Mouse (Mus musculus): Measurements from ENCODE around the gene Gna13.

Gene Gna13

DNA sequence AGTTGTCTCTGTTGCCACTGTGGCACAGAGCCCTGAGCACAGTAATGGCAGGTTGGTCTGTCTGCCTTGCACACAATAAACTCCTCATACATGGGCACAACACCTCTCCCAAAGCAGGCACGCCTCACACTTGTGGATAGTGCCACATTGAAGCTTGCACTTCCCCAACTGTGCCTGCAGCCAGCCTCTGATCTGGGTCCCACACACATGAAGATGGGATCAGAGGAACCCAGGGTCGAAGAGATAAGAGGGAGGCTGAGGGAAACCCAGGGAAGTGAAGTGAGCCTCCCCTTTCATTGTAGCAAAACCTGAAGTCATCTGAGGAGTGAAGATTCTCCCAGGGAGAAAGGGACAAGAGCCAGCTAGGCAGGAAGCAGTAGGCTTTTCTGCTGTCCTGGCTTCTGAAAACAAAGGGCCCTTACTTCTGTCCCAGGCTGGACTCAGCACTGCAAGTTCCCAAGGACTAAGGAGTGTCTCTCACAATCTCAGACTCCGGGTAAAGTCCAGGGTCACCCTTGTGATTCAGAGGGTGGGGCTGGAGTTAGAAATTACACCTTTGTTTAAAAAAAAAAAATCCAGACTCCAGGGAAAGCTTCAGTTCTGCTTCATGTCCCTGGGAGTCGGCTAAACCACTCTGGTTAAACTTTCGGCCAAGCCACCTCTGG, 12.8 kb upstream of the Gna13 start:
- DNase-seq (ENCODE audit: extremely low spot score, low spot score): no peak

DNA sequence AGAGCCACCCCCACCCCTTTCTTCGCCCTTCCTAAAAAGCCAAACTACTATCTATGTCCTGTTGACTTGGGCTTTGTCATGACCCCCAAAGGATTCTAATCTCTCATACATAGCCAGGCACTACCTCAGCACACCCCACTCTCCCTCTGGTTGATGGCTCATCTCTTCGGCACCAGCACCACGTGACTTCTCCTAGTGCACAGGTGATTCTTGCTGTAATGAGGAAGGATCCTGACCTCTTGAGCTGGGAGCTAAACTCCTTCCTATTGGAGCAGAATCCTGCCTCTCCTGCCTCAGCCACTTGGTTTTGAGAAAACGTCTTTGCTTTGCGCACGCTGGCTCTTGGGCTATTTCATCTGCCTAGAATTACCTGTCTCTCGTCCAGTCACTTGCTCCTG, 12.3 kb upstream of the Gna13 start:
- DNase-seq (ENCODE audit: extremely low spot score, low spot score): no peak

DNA sequence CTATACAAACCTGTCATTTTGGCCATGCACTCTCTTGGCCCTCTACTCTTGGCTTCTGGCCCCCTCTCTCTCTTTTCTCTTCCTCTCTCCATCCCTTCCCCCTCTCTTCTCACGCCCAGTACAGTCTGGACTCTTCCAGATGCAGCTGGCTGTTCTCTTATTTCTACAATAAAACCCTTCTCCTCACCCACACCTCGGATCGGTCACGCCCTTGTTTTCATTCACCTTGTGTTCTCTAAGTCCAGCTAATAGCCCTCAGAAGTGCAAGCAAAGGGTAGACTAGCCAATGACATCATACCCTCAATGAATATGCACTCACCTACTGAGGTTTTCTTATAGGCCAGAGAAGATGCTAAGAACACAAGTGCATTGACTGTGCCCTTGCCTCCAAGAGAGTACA, 11.1 kb upstream of the Gna13 start:
- no peak for DNase-seq (ENCODE audit: extremely low spot score, low spot score)

DNA sequence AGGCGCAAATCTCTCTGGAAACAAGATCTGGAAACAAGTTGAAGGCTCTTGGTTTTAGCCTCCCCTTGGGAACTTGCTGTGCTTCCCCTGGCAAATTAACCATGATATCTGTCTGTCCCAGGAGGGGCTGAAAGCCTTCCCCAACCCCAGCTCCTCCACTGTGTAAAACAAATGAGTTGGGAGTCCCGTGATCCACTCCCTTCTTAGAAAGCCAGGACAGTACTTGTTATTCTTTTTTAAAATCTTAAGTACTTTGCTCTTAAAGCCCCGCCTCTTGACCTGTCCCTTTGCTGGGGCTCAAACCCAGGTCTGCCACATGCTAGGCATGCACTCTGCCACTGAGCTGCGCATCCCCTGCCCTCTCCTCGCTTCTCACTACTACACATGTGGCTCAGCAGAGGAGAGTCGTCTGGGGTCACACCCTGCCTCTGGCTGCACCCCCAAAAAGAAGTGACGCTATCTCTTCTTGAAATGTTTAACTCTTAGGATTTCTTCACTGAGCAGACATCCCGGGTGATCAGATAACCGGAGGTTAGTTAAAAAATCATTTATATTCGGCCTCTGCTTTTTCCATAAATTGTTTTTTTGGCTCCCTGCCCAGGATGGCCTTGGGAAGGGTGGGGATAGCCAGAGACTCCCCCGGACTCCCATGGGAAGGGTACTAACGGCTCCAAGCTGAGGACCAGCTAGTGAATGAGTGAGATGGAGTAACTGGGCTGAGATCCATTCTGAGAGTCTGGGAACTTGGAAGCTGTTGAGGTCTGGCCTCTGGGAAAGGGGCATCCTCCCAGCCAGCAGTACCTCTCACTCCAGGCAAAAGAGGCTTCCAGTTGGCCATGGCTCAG, 9.0 kb upstream of the Gna13 start:
- no peak for DNase-seq (ENCODE audit: extremely low spot score, low spot score)

DNA sequence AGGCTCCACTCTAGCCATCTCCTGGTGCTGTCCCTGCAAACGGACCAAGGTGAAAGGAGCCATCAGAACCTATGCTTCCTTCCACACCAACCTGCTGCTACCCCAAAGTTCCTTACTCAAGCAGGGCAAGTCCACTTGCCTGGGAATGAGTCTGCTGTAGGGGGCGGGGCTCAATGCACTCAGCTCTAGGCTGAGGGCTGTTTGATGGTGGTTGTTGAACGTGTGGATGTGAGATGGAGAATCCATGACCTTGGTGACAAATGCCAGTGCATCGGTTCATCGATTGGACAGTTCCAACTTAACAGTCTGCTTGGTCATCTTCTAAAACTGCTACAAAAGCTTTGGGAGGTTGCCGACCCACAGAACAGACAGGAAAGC, 8.4 kb upstream of the Gna13 start:
- DNase-seq (ENCODE audit: extremely low spot score, low spot score): no peak

DNA sequence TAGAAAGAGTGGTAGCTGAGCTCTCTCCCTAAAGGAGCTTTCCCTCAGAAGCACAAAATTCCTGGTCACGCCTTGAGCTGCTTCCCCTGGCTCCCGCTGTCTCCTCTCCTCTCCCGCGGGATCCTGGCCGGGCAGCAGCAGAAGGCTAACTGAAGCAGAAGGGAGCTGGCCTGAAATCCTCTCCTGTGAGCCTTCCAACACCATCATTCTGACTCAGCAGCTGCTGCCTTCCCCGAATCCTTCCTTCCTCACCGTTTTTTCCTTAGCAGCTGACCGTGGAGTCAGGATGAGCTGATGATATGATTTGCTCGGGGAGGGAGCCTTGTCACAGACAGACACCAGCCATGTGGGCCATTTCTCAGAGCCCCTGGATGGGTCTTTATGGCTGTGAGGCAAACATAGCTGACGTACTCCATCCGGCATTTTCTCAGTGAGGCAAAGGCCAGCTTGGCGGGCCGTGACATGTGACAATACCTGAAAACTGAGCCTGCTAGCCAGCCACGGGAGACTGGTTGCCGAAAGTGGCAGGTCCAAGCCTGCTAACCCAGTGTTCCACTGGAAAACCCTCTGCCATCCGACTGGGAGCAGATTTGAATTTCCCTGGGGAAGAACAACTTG, 6.8 kb upstream of the Gna13 start:
- DNase-seq (ENCODE audit: extremely low spot score, low spot score): no peak

DNA sequence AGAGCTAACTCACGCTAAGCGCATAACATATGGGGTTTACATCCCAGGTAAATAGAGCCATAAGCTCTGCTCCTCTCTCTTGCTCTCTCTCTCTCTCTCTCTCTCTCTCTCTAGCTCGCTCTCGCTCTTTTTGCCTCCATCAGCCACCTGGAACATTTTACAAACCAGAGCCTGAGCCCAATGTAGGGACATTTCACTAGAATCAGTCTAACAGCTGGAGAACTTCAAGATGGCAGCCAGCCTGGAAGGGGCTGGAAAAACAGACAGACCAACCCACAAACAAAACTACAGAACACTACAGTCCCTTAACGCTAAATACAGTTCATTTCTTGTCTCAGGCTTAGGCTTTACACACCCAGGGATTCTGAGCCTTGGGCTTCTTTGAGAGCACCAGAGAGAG, 5.5 kb upstream of the Gna13 start:
- DNase-seq (ENCODE audit: extremely low spot score, low spot score): no peak

DNA sequence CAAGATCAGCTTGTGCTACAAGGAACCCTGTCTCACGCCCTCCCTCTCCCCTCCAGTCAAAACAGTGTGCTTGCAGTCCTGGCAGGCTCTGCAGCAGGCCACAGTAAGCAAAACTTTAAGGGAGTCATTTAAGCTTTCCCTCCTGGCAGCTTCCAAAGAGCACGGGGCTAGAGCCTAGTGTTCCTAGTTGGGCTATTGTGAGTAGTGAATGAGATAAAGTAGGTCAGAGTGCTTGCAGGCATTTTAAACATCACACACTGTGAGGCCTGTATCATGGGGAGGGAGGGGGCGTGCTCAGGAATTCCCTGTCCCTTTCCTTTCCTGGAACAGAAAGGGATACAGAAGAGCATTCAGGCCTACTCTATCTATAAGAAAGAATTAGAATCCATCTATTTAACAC, 4.1 kb upstream of the Gna13 start:
- no peak for DNase-seq (ENCODE audit: extremely low spot score, low spot score)

DNA sequence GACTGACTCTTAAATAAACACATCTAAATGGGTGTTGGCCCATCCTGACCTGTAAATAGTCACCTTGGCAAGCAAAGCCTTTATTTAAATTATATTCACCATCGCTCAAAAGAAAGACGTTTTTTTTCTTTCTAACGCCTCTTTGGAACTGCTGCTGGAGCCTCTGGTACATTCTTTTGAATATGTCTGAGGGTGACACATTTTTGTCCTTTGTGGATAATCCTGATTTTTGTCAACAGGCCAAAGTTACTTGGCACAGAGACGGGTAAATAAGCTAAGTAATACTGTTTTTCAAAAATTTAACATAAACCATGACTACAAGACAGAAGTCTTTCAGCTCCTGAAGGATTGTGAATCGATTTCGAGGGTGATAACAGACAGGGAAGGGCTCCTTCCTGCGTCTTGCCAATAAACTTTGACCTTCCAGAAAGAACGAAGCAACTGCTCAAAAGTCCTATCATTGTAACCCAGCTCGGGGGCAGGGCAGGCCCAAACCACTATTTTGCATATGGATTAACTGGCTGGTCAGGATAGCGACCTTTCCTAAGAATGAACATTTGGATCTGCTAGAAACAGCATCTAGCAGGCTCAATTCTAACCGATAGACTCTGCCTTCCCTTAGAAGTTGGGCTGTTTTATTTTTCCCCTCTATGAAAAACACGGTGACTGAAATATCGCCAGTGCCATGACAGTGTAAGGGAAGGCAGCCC, 3.4 kb upstream of the Gna13 start:
- DNase-seq (ENCODE audit: extremely low spot score, low spot score): no peak

DNA sequence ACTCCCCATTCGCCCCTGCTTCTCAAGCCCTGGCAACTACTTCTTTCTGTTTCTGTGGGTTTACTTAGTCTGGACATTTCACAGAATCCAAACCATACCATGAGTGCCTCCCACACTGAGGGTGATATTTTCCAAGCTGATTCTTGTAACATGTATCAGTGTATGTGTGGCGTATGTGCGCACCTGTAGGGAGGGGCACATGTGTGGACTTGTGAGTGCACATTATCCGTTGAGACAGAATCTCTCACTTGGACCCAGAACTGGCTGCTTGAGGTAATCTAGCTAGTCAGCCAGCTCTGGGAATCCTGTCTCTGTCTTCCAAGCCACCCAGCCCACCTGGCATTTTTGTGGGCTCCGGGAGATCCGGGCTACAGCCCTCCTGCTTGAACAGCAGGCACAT, 2.5 kb upstream of the Gna13 start:
- DNase-seq (ENCODE audit: extremely low spot score, low spot score): no peak

DNA sequence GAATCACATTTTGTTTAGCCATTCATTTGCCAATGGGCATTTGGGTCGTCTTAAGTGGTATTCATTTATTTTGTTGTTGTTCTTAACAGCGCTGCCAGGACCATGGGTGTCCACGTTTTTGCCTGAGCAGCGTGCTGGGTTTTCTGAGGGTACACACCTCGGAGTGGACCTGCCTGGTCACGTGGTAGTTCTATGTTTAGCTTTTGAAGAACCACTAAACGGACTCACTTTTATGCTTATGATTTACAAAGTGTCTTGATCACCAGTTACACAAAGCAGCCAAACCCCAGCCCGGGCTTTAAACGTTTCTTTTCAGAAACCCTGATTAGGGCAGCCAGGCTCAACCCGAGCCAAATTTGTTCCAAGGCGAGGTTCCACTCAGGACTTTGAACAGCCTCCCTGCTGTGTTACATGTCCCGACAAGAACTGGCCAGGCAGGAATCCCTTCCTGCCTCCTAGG, 2.0 kb upstream of the Gna13 start:
- no peak for DNase-seq (ENCODE audit: extremely low spot score, low spot score)

DNA sequence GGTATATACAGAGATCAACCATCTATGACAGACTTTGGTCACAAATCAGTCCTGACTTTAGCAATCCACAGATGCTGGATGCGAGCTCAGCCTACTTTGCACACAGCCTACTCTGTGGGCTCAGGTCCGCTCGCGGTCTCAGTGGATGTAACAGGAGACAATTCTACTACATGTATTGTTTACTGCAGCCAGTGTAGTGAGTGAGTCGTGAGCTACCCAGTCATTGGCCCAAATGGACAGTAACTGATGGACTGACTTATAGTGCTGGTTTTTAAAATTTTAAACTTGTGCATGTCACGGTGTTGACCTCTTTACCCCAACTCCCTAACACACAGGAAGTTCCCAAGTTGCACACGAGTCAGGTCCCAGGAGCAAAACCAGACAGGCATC, 1.4 kb upstream of the Gna13 start:
- DNase-seq (ENCODE audit: extremely low spot score, low spot score): no peak

DNA sequence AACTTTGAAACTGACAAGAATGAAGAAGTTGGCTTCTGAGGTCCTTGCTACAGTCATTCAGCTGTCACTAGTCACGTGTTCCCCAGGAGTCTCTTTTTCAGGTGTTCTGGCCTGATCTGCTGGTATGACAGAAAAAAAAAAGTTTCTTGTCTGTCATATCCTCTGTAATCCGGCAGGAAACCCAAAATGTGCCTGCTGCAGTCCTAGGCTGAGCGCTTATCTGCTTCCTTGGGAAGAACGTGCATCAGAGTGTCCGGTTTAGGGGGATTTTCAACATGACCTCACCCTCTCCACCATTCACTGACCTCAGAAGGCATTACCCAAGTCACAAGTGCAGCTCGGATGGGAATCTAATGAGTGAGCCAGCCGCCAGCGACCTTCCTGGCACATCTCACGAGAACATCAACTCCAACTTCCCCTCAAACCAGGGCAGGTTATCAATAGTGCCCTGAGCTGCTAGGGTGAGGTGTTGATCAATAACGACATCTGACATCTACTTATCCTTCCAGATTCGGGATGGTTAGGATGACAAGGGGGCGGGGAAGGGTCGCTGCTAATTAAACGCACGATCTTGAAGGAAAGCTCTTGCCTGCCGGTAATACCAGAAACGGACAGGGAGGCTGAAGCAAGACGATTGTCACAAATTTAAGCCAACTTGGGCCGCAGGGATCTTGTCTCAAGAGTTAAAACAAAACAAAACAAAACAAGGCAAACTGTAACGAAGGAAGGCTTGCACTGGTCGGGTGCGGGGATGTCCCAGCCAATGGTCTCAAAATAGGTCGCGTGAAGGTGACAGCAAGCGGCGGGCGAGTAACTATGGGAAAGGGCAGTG, 784 bp upstream of the Gna13 start:
- DNase-seq (ENCODE audit: extremely low spot score, low spot score): no peak

DNA sequence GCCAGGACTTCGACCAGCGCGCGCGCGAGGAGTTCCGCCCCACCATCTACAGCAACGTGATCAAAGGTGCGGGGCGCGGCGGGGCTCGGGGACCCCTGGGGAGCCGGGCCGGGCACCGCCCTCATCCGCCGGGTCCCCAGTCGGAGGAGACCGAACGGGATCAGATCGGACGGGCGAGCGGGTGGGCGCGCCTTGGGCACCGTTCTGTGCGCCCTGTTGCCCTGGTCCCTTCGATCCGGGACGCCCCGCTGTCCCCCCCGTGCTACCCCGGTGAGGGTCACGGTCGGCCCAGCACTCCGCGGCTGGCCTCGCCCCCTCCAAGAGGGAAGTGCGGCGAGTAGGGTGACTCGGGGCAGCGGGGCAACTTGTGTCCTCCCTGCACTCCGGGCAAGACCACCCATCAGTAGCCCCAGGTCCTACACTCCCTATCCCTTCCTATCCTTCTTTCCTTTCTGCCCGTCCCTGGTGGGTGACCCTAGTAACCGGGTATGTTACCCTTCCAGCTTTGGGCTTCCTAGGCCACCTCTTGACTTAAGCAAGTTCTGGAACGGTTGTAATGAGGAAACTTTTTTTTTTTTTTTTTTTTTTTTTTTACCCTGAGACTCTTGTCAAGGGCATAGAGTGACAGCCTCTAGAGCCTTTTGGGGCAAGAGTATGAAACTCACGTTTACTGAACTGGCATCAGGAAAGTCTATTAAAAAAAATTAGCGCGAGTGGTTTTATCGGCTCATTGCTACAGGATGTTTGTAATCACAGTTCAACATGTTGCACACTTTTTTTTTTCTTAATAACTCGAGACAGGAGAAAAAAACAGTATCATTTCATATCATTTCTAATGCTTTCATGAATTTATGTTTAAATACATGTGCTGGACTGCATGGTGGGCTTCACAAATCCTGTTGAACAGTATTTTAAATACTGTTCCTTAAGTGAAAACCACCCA, 831 bp downstream of the Gna13 start:
- no peak for DNase-seq (ENCODE audit: extremely low spot score, low spot score)

DNA sequence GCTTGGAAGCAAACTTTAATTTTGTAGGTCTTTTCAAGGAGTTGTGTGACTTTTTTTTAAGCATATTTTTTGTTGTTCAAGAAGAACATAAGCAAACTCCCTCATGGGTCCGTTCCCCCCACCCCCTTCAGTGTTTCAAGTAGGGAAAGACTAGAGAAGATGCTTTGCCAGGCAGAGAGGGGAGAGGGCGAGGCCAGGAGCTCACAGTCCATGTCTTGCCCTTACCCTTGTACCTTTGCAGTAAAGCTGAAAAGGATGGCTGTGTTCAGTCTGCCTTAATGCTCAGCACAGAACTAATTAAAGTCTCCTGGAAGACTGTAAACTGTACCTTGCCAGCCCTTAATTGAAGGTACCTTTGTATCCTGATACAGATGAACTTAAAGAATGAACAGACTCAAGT, 1.7 kb downstream of the Gna13 start:
- no peak for DNase-seq (ENCODE audit: extremely low spot score, low spot score)

DNA sequence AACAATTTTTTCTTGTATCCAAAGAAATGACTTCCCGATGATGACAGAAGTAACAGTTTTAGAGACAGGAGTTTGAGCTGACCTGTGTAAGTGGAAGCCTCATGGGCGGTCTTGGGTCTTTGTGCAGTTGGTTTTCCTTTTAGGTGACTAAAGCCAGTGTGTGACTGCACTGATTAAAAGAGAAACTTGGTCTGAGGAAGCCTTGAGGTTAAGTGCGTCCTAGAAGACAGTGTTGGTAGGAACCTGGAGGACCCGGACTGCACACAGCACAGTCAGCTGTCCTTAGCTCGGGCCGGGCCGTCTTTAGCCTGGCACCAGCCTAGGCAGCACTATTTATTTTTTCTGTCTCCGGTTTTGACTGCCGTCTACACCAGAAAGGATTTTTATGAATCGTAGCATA, 2.2 kb downstream of the Gna13 start:
- DNase-seq (ENCODE audit: extremely low spot score, low spot score): no peak

DNA sequence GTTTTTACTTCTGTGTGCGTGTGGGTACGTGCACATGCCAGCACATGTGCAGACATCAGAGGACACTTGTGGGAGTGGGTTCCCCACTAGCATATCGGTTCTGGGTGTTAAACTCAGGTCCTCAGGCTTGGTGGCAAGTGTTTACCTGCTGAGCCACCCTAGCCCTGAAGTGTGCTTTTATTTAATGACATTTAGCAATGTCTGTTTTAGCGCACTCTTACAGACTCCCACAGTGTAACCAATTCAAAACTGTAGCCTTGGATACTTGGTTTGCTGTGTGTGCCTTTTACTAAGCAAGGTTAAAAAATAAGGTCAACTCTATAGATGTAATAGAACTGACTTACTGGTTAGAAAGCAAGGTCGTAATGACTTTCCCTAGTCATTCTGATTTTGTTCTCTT, 3.2 kb downstream of the Gna13 start:
- DNase-seq (ENCODE audit: extremely low spot score, low spot score): no peak

DNA sequence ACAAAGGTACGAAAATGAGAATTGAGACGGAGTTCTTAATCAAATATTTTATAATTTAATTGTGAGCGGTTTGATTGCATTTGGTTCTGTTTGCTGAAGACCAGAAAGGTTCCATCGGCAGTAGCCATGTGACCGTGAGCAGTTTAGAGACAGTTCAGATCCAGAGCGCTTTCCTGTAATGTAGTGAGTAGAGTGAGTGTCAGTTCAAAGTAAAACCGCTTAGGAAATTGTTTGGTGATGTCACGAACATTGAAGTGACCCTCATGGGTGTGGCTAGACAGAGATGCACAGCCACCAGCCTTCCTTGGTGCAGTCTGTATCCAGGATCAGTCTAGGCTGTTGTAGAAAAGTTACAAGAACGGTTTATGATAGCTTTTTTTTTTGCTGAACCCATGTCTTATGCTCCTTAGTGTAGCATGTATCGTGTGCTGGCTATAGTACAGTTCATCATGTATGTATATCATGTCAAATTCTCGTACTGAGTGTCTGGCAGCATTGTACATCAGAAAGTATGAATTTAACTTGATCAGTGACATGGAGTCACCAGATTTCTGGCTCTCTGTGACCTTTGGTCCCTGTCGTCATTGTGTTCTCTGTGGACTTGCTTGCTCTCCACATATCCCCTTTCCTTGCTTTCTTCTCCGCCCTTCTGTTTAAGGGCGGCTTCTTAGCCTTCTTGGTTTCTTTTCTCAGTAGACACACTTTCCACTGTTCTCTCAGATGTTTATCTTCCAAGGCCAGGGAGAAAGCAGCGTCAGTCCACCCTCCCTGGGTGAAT, 4.4 kb downstream of the Gna13 start:
- DNase-seq (ENCODE audit: extremely low spot score, low spot score): no peak

DNA sequence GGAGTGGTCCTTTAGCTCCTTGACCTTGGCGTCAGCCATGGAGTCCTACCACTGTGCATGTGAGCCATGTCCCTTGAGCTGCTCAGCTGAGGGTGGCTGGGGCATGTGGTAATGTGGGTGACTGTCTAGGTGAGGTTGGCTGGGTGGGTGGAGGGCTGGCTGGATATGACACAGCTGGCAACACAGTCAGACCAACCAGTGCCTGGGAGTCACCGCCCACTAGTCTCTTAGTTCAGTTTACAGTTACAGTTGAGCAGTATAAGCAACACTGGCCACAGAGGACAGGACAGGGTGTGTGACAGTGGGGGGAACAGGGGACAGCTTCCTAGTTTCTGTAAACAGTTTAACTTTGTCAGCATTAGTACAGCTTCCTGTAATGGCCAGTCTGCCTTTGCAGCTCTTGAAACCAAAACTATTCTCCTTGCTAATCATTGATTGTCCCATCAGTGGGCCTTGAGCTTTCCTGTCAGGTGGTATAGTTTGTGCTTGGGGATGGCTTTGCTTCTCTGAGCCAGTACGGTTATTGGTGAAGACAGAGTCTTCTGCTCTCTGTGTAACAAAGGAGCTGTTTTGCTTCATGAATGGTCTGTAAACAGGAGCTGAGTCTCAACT, 6.5 kb downstream of the Gna13 start:
- no peak for DNase-seq (ENCODE audit: extremely low spot score, low spot score)

All from neural tube, embryonic 10.5 days (tissue).